Mouse (Mus musculus): ENCODE results near the gene Tsks. TPM values are rescaled to one million over a fixed set of nuclear protein-coding genes. Genes with fewer than 3 reads are reported as not detected.

Gene Tsks
- total and polyA plus RNA-seq, 3 experiments: 0.08 TPM; not detected in 2

DNA sequence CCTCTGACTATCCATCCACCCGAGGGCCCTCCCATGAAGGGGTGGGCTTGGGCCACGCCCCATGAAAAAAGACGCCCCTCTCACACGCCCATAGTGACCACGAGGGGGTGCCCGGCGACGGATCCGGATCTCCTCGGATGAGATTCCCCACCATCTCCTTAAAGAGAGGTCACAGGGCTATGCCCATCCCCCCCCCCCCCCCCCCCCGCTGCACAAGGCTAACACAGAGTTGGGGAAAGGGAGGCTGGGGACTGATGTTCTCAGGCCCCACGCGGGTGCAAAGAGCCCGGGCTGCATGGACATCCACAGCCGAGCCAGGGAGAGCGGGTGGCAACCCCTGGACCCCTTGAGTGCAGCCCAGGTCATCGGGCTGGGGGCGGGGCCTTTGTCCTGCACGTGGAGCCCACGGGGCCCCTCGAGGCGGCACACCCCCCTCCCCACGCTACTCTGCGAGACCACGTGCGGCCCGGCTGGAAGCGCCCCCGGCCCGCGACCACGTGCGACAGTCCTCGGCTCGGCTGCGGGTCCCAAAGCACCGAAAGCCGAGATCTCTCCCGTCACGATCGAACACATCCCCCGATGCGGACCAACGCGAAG is 42.7 kb downstream of the Tsks start:
- Histone ChIP-seq H3K27me3 (ENCODE audit: control insufficient read depth in 1 of 2, insufficient read depth in 2 of 2, low read length in 2 of 2) (no peaks in the 10 kb centered on the region), H3K36me3 (ENCODE audit: control insufficient read depth in 1 of 2, insufficient read depth in 2 of 2, low read length in 2 of 2) (peaks cover 9 to 10% of the 10 kb centered on the region in 2 experiments), H3K9me3 (replicated peaks; ENCODE audit: insufficient read depth, low read length) (no peaks in the 10 kb centered on the region), H3K79me2 (ENCODE audit: control insufficient read depth, insufficient read depth, low read length, poor library complexity) (peaks cover 45% of the 10 kb centered on the region), H3K9ac (ENCODE audit: control insufficient read depth, low read depth, low read length, poor library complexity, severe bottlenecking) (peak overlapping the region; percentile 99), H3K27ac (ENCODE audit: control insufficient read depth, low read depth, low read length) (peak overlapping the region; percentile 86), H3K4me1 (ENCODE audit: control insufficient read depth in 1 of 2, insufficient read depth in 2 of 2, low read length in 2 of 2) (peaks cover 0 to 11% of the 10 kb centered on the region in 2 experiments; a peak in 3 of 4 replicates), H3K4me3 (ENCODE audit: control insufficient read depth in 1 of 2, insufficient read depth in 1 of 2, low read depth in 2 of 2, low read length in 2 of 2) (peak overlapping the region; percentile 72 to 99)
- peak; percentile 74 for DNase-seq (ENCODE audit: low read depth, low spot score)
- TF ChIP-seq MXI1 (IDR thresholded peaks at IDR 0.05; ENCODE audit: low read depth, low read length): peak; percentile 95
- peak; percentile 72; the same call in 1 of the 2 replicates for TF ChIP-seq SIN3A (IDR thresholded peaks at IDR 0.05; ENCODE audit: low read length)
- TF ChIP-seq GATA1 (IDR thresholded peaks at IDR 0.05; ENCODE audit: low read depth, low read length): no peak
- TF ChIP-seq POLR2AphosphoS2 (IDR thresholded peaks at IDR 0.05; ENCODE audit: low read length): peak; percentile 20; the same call in 1 of the 2 replicates
- peak; percentile 93 for TF ChIP-seq MYC (IDR thresholded peaks at IDR 0.05; ENCODE audit: low read depth, low read length)
- TF ChIP-seq CHD1 (IDR thresholded peaks at IDR 0.05; ENCODE audit: low read depth, low read length): 0 out of 2 replicates have a peak, but pooled peaks have one; percentile 47
- 0 out of 2 replicates have a peak, but pooled peaks have one; percentile 7 for TF ChIP-seq SMC3 (IDR thresholded peaks at IDR 0.05; ENCODE audit: low read depth, low read length)
- no peak for TF ChIP-seq KAT2A (conservative IDR thresholded peaks at IDR 0.05; ENCODE audit: low read depth, low read length)
- peak in 2 of 3 experiments; percentile 32 to 51; a peak in 3 of 6 replicates for TF ChIP-seq CTCF (IDR thresholded peaks at IDR 0.05 in 2 of 3, conservative IDR thresholded peaks at IDR 0.05 in 1 of 3; ENCODE audit: control insufficient read depth in 1 of 3, insufficient read depth in 1 of 3, low read depth in 2 of 3, low read length in 3 of 3, poor library complexity in 1 of 3, severe bottlenecking in 1 of 3)
- no peak for TF ChIP-seq TBP (IDR thresholded peaks at IDR 0.05; ENCODE audit: low read depth, low read length)
- peak; percentile 26; the same call in 1 of the 2 replicates for TF ChIP-seq USF1 (IDR thresholded peaks at IDR 0.05; ENCODE audit: low read depth, low read length)
- TF ChIP-seq ETS1 (IDR thresholded peaks at IDR 0.05; ENCODE audit: low read depth, low read length): 0 out of 2 replicates have a peak, but pooled peaks have one; percentile 3
- TF ChIP-seq MAX (IDR thresholded peaks at IDR 0.05; ENCODE audit: low read length): peak; percentile 94

DNA sequence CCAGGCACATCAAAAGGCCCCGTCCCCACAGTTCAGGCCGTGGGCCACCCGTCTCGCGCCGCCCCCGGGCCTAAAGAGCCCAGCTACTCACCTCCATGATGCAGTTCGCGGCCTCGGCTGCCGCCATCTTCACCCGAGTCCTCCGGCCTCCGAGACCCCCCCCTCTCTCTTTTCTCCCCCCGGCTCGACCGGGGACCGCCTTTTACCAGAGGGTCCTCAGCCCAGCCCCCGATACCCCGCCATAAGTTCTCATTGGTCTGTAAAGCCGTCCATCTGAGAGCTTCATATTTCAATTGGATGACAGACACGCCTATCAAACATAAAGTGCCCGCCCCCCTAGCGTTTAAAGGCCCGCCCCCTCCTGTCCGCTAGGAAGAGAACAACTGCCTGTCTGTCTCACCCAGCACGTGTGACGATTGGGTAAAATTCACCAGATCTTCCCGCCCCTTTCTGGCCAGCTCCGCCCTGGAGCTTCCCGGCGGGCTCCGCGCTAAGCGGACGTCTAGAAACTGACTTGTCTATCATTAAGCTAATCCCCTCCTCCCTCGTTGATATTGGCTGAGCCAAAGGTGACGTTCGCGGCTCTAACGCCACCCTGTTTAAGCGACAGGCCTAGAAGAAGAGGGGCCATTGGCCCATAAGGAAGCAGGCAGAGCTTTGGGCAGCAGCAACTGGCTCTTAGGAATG is 43.3 kb downstream of the Tsks start, which contains the start of gene Prmt1:
Gene Prmt1, minus strand, starts transcription at position 377 of the 687 bp plus-strand sequence.
- no peaks in the 10 kb centered on the region for H3K27me3 ChIP-seq (ENCODE audit: control insufficient read depth in 1 of 2, insufficient read depth in 2 of 2, low read length in 2 of 2)
- H3K4me3 ChIP-seq (ENCODE audit: control insufficient read depth in 1 of 2, insufficient read depth in 1 of 2, low read depth in 2 of 2, low read length in 2 of 2): peak within 1 kb of the TSS; percentile 72 to 99
- peak; percentile 100 for DNase-seq (ENCODE audit: low read depth, low spot score)
- peaks cover 5 to 10% of the 10 kb centered on the region in 2 experiments for H3K36me3 ChIP-seq (ENCODE audit: control insufficient read depth in 1 of 2, insufficient read depth in 2 of 2, low read length in 2 of 2)
- H3K4me1 ChIP-seq (ENCODE audit: control insufficient read depth in 1 of 2, insufficient read depth in 2 of 2, low read length in 2 of 2): peaks cover 0 to 11% of the 10 kb centered on the region in 2 experiments; a peak in 3 of 4 replicates
- peaks cover 45% of the 10 kb centered on the region for H3K79me2 ChIP-seq (ENCODE audit: control insufficient read depth, insufficient read depth, low read length, poor library complexity)
- no peaks in the 10 kb centered on the region for H3K9me3 ChIP-seq (replicated peaks; ENCODE audit: insufficient read depth, low read length)
- peak within 1 kb of the TSS; percentile 99 for H3K9ac ChIP-seq (ENCODE audit: control insufficient read depth, low read depth, low read length, poor library complexity, severe bottlenecking)
- peak within 1 kb of the TSS; percentile 86 for H3K27ac ChIP-seq (ENCODE audit: control insufficient read depth, low read depth, low read length)
- no peak for TF ChIP-seq GATA1 (IDR thresholded peaks at IDR 0.05; ENCODE audit: low read depth, low read length)
- TF ChIP-seq NELFE (IDR thresholded peaks at IDR 0.05; ENCODE audit: low read depth, low read length): peak; percentile 88
- TF ChIP-seq POLR2AphosphoS2 (IDR thresholded peaks at IDR 0.05; ENCODE audit: low read length): no peak
- TF ChIP-seq BHLHE40 (IDR thresholded peaks at IDR 0.05; ENCODE audit: borderline replicate concordance, low read depth, low read length): no peak
- no peak for TF ChIP-seq TAL1 (IDR thresholded peaks at IDR 0.05; ENCODE audit: low read length)
- TF ChIP-seq RAD21 (IDR thresholded peaks at IDR 0.05; ENCODE audit: low read depth, low read length): no peak
- TF ChIP-seq ZC3H11A (IDR thresholded peaks at IDR 0.05; ENCODE audit: low read depth, low read length): no peak
- TF ChIP-seq MAX (IDR thresholded peaks at IDR 0.05; ENCODE audit: low read length): no peak
- no peak for TF ChIP-seq JUND (IDR thresholded peaks at IDR 0.05; ENCODE audit: low read depth, low read length)
- peak; percentile 82 for TF ChIP-seq HCFC1 (IDR thresholded peaks at IDR 0.05; ENCODE audit: low read depth, low read length)
- no peak for TF ChIP-seq RCOR1 (IDR thresholded peaks at IDR 0.05; ENCODE audit: low read depth, low read length)
- no peak for TF ChIP-seq POLR2AphosphoS5 (IDR thresholded peaks at IDR 0.05; ENCODE audit: borderline replicate concordance, low read depth, low read length)
- no peak for TF ChIP-seq MAFK (IDR thresholded peaks at IDR 0.05; ENCODE audit: borderline replicate concordance, low read depth, low read length)
- no peak for TF ChIP-seq SMC3 (IDR thresholded peaks at IDR 0.05; ENCODE audit: low read depth, low read length)
- peak; percentile 82; the same call in 1 of the 2 replicates for TF ChIP-seq CHD2 (IDR thresholded peaks at IDR 0.05; ENCODE audit: low read length)
- 0 out of 2 replicates have a peak, but pooled peaks have one; percentile 26 for TF ChIP-seq NRF1 (IDR thresholded peaks at IDR 0.05; ENCODE audit: insufficient read depth, low read depth, low read length, poor library complexity, severe bottlenecking)
- no peak for TF ChIP-seq E2F4 (IDR thresholded peaks at IDR 0.05; ENCODE audit: borderline replicate concordance, low read depth, low read length)
- no peak for TF ChIP-seq CHD1 (IDR thresholded peaks at IDR 0.05; ENCODE audit: low read depth, low read length)
- TF ChIP-seq MXI1 (IDR thresholded peaks at IDR 0.05; ENCODE audit: low read depth, low read length): no peak
- TF ChIP-seq CTCF (IDR thresholded peaks at IDR 0.05 in 2 of 3, conservative IDR thresholded peaks at IDR 0.05 in 1 of 3; ENCODE audit: control insufficient read depth in 1 of 3, insufficient read depth in 1 of 3, low read depth in 2 of 3, low read length in 3 of 3, poor library complexity in 1 of 3, severe bottlenecking in 1 of 3): no peak
- TF ChIP-seq ZMIZ1 (IDR thresholded peaks at IDR 0.05; ENCODE audit: low read depth, low read length): no peak
- TF ChIP-seq ZNF384 (IDR thresholded peaks at IDR 0.05; ENCODE audit: low read depth, low read length): no peak
- no peak for TF ChIP-seq MYC (IDR thresholded peaks at IDR 0.05; ENCODE audit: low read depth, low read length)
